Mouse (Mus musculus) kidney, embryonic 16.5 days (tissue): ENCODE data around the gene Gm17349. TPM values are rescaled to one million over a fixed set of nuclear protein-coding genes. Genes with fewer than 3 reads are reported as not detected.
A peak's percentile ranks its signal among the peaks of the same experiment; 100 is the strongest.

Experiments
- ATAC-seq: fragments of 200-750 bp; cut with Nextera tagmentation; 2 replicates; pipeline ENCODE4 v1.8.0; 2017; ENCODE audit warnings: moderate TSS enrichment; ENCODE audit not compliant: low FRiP score, low TSS enrichment
- H3K27ac ChIP-seq: fragments of 300-500 bp; sonication (generic); 2 replicates; pipeline ENCODE4 v1.5.1; 2014; ENCODE audit warnings: low read length
- H3K27me3 ChIP-seq: fragments of 300-500 bp; sonication (generic); 2 replicates; pipeline ENCODE4 v1.6.1; 2014; ENCODE audit warnings: low read length, control low read depth, mixed read lengths; ENCODE audit not compliant: insufficient read depth
- H3K36me3 ChIP-seq: fragments of 300-500 bp; sonication (generic); 2 replicates; pipeline ENCODE4 v1.6.1; 2014; ENCODE audit warnings: low read length, control low read depth, mixed read lengths; ENCODE audit not compliant: insufficient read depth
- H3K4me1 ChIP-seq: fragments of 300-500 bp; sonication (generic); 2 replicates; pipeline ENCODE4 v1.6.1; 2014; ENCODE audit warnings: low read length, control low read depth, mixed read lengths; ENCODE audit not compliant: insufficient read depth
- H3K4me2 ChIP-seq: fragments of 300-500 bp; sonication (generic); replicated peaks from 2 replicates; pipeline ENCODE4 v1.6.1; 2014; ENCODE audit warnings: low read depth, low read length
- H3K4me3 ChIP-seq: fragments of 300-500 bp; sonication (generic); 2 replicates; pipeline ENCODE4 v1.5.1; 2014; ENCODE audit warnings: mild to moderate bottlenecking, low read length
- H3K9ac ChIP-seq: fragments of 300-500 bp; sonication (generic); replicated peaks from 2 replicates; pipeline ENCODE4 v1.6.1; 2014; ENCODE audit warnings: low read length
- H3K9me3 ChIP-seq: fragments of 300-500 bp; sonication (generic); 2 replicates; pipeline ENCODE4 v1.6.1; 2016; ENCODE audit warnings: low read length, control low read depth
- WGBS: fragments of 180-500 bp; shearing (Covaris S2); extraction: QIAGEN DNeasy Blood & Tissue Kit; methylation state at CpG from one replicate; pipeline ENCODE4 v1.1.7; 2014; 5-methylcytosine and 5-hydroxymethylcytosine counted together
- polyA plus RNA-seq: library from polyadenylated mRNA; unstranded; fragments of >200 nt; fragmentation: Nextera tagmentation; extraction: Ambion mirVana; gene quantifications from 2 replicates; pipeline ENCODE4 v1.2.1, GENCODE M21; 2015

Gene Gm17349
- polyA plus RNA-seq, 1 experiment from 2014 or later: not detected

DNA sequence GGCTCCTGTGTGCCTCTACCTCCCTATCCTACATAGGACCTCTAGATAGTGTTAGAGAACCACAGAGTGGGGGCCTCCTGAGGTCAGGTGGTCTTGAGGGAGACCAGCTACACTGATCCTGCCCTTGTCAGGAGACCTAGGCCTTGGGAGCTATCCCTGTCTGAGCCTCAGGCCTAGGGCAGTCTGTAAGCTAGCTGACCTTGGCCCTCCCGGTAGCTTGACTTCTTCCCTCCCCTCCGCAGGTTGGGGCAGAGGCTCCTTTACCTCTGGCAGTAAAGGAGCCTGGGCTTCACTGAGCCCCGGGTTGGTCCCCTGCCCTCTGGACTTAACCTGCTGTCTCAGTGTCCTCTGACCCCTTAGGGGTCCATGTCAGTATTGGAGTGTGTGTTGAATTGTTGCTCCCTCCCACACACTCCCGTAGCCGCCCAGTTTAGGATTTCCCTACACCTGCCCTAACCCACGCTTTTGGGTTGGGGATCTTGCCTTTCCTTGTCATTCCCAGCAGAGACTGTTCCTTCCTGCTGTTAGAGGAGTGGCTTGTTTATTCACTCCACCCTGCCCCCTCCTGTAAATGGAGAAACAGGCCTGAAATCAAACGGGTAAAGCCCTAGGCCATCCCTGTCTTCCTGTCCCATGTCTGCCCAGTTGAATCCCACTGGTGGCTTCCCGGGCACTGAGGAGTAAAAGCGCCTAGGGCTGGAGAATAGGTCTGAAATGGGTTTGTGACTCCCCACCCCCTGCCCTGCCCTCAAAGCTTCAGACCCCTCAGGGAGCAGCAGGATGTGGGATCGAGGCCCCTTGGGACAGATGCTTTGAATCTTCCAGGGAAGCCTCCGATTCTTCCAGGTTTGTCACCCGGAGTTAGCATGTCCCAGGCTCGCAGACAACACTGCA is 7.6 kb upstream of the Gm17349 start:
- H3K9ac ChIP-seq: no peak overlapping the region
- no peaks in the 10 kb centered on the region for H3K9me3 ChIP-seq
- no peak overlapping the region for H3K27ac ChIP-seq
- no peak overlapping the region for H3K4me2 ChIP-seq
- 56% methylated on average over 13 of the region's 13 CpGs for WGBS
- peaks cover 62% of the 10 kb centered on the region for H3K36me3 ChIP-seq
- peaks cover 29% of the 10 kb centered on the region for H3K4me1 ChIP-seq
- no peaks in the 10 kb centered on the region for H3K27me3 ChIP-seq
- no peak overlapping the region for H3K4me3 ChIP-seq
- peak; percentile 7; the same call in 1 of the 2 replicates for ATAC-seq

DNA sequence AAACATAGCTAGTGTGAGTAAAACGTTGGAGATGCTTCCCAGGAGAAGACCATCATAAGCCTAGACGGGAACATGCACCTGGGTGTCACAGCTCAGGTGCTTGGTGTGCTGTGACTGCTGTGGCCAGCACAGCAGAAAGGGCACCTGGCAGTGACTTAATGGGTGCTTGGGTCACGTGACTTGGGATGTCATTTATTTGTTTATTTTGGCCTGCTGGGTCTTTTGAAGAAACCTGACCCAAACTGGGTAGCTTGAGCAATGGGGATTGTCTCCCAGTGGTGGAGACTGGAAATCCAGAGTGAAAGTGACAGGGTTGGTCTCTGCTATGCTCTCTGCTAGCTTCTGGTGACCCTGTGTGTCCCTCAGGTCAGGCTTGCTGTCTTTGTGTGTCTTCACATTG is 6.2 kb upstream of the Gm17349 start:
- Histone ChIP-seq H3K4me3 (no peak overlapping the region), H3K4me1 (peaks cover 16% of the 10 kb centered on the region), H3K9ac (no peak overlapping the region), H3K27ac (no peak overlapping the region), H3K4me2 (no peak overlapping the region), H3K36me3 (peaks cover 72% of the 10 kb centered on the region), H3K27me3 (no peaks in the 10 kb centered on the region), H3K9me3 (no peaks in the 10 kb centered on the region)
- ATAC-seq: no peak
- 47% methylated on average over 3 of the region's 3 CpGs for WGBS

DNA sequence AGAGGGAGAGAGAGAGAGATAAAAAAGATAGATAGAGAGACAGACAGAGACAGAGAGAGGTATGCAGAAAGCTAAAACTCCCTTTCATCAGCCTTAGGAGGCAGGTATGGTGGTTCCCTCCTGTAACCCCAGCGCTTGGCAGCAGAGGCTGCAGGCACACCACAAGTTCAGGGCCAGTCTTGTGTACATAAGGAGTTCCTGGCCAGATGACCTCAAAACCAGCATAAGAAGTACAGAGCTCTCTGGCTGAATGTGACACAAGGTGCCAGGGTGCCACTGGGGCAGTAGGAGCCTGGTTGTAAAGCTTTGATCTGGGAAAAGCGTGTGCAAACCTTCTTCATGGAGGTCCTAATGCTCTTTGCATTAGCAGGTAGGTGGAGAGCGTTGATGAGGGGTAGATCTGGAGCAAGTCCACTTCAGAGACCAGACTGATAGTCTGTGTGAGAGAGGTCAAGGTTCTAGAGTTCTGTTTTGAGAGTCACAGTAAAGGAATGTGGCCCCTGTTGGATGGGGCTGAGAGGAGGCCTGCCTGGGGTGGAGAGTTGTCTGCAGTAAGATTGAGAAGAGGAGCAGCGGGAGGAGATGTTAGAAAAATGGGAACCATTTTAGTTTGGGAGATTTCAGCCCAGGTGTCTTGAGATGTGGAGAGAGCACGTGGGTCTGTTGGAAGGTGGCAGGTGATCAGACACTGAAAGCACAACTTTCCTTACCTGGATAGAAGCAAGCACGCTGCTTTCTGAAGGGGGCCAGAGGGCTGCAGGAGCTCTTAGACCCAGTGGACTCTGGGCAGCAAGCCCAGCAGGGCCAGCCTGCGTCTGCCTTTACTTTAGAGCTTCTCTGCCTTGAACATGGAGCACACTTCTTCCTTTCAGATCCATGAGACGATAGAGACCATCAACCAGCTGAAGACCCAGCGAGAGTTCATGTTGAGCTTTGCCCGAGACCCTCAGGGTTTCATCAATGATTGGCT is 5.2 kb upstream of the Gm17349 start:
- Histone ChIP-seq H3K27ac (no peak overlapping the region), H3K9ac (no peak overlapping the region), H3K4me3 (no peak overlapping the region), H3K9me3 (no peaks in the 10 kb centered on the region), H3K4me1 (peaks cover 6% of the 10 kb centered on the region), H3K36me3 (peaks cover 75% of the 10 kb centered on the region), H3K27me3 (no peaks in the 10 kb centered on the region), H3K4me2 (no peak overlapping the region)
- 90% methylated on average over 10 of the region's 10 CpGs for WGBS
- ATAC-seq: no peak

DNA sequence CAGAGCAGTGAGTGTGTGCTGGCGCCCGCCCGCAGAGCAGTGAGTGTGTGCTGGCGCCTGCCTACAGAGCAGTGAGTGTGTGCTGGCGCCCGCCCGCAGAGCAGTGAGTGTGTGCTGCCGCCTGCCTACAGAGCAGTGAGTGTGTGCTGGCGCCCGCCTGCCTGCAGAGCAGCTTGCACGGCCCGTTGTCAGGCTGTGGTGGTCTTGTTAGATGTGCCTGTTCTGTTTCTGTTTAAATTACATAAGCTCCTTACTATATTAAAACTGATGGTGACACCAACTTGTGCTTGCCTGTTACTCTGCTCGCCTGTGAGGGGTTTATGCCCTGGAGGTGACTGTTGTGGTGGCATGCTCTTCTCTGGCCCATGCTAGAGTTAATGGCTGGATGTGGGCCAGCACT is 2.9 kb upstream of the Gm17349 start:
- 96% methylated on average over 13 of the region's 13 CpGs for WGBS
- Histone ChIP-seq H3K27me3 (no peaks in the 10 kb centered on the region), H3K9ac (no peak overlapping the region), H3K36me3 (peaks cover 77% of the 10 kb centered on the region), H3K4me1 (peaks cover 18% of the 10 kb centered on the region), H3K27ac (no peak overlapping the region), H3K4me2 (no peak overlapping the region), H3K4me3 (no peak overlapping the region), H3K9me3 (no peaks in the 10 kb centered on the region)
- ATAC-seq: no peak

DNA sequence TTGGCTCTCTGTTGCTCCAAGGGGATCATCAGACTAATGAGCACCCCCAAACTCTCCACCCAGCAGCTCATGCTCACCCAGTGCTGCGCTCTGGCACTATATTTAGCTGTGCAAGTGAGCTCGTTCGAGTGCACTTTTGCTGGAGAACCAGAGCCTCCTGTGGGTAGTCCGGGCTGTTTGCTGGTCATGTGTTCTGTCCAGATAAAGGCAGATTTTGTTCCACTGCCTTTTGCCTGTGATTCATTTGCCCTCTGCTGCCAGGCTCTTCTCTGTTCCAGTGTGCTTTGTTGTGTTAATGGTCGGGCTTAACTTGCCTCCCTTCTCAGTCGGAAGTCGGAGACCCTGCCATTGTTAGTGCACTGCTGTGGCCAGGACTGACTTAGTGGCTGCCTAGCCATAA is 409 bp downstream of the Gm17349 start:
- ATAC-seq: no peak
- no peak overlapping the region for H3K9ac ChIP-seq
- H3K27ac ChIP-seq: peak overlapping the region; percentile 73
- H3K27me3 ChIP-seq: no peaks in the 10 kb centered on the region
- no peak overlapping the region for H3K4me2 ChIP-seq
- H3K4me3 ChIP-seq: no peak overlapping the region
- no peaks in the 10 kb centered on the region for H3K9me3 ChIP-seq
- peaks cover 45% of the 10 kb centered on the region for H3K36me3 ChIP-seq
- H3K4me1 ChIP-seq: peaks cover 29% of the 10 kb centered on the region
- WGBS: 74% methylated on average over 7 of the region's 7 CpGs

DNA sequence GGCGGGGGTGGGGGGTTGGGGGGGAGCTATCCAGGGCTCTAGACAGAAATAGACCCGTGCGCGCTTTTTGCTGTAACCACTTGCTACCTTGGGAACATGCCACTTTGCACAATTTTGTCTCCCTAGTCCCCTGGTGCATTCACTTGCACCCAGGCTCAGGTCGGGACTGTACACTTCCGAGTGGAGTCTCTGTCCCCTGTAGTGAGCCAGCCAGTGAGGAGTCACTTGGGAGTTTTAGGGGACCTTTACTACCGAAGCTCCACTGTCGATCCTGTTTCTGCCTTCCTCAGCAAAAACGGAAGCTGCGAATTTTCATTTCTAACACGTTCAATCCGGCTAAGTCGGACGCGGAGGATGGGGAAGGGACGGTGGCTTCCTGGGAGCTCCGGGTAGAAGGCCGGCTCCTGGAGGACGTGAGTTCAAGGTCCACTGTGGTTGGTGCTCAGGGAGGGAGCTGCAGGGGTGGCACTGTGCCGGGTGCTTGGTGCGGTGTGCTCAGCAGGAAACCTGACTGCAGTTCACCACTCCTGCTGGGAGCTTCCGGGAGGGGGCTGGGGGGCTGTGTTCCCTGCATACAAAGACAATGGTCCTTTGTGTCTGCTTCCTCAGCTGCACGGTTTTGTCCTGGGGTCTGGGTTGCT is 1.1 kb downstream of the Gm17349 start:
- H3K4me2 ChIP-seq: peak overlapping the region; percentile 59

DNA sequence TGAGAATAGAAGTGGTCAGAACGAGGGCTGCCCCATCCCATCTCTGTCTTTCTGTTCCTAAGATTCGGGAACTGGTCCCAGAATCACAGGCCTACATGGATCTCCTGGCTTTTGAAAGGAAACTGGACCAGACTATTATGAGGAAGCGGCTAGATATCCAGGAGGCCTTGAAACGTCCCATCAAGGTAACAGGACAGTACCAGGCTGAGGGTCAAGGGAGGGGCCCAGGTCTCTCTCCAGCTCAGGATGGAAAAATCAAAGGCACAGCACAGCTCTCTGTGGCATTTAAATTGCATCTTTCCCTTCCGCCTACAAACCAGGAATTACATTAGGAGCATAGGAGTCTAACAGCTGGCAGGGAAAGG is 1.6 kb downstream of the Gm17349 start:
- Histone ChIP-seq H3K9ac (peak overlapping the region; percentile 39), H3K4me3 (no peak overlapping the region), H3K4me2 (peak overlapping the region; percentile 59), H3K27me3 (no peaks in the 10 kb centered on the region), H3K36me3 (peaks cover 34% of the 10 kb centered on the region), H3K27ac (peak overlapping the region; percentile 73), H3K9me3 (no peaks in the 10 kb centered on the region), H3K4me1 (peaks cover 31% of the 10 kb centered on the region)
- ATAC-seq: no peak
- 66% methylated on average over 5 of the region's 5 CpGs for WGBS

More for the DNA sequence above, 1.1 kb downstream of the Gm17349 start:
- ATAC-seq: no peak
- peak overlapping the region; percentile 39 for H3K9ac ChIP-seq
- whole genome bisulfite sequencing: 45% methylated on average over 23 of the region's 23 CpGs
- H3K4me3 ChIP-seq: no peak overlapping the region; the same call in 1 of the 2 replicates
- H3K4me1 ChIP-seq: peaks cover 29% of the 10 kb centered on the region
- H3K27me3 ChIP-seq: no peaks in the 10 kb centered on the region
- no peaks in the 10 kb centered on the region for H3K9me3 ChIP-seq
- H3K36me3 ChIP-seq: peaks cover 38% of the 10 kb centered on the region
- H3K27ac ChIP-seq: peak overlapping the region; percentile 73

DNA sequence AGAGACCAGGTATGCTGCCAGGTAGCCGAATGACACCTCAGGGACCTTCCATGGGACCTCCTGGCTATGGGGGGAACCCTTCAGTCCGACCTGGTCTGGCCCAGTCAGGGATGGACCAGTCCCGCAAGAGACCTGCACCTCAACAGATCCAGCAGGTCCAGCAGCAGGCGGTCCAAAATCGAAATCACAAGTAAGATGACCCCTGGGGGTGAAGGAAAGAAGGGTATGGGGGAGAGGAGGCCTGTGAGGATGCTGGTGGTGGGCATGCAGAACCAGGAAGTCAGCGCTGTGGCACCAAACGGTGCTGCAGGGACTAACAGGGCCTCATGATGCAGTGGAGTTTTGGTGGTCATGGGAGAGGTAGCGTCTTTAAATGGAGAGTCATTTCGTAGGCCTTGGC is 2.2 kb downstream of the Gm17349 start:
- H3K27me3 ChIP-seq: no peaks in the 10 kb centered on the region
- WGBS: 61% methylated on average over 9 of the region's 9 CpGs
- H3K4me2 ChIP-seq: peak overlapping the region; percentile 59
- H3K4me1 ChIP-seq: peaks cover 32% of the 10 kb centered on the region
- peak overlapping the region; percentile 99 for H3K9ac ChIP-seq
- H3K9me3 ChIP-seq: no peaks in the 10 kb centered on the region
- no peak for ATAC-seq
- H3K36me3 ChIP-seq: peaks cover 28% of the 10 kb centered on the region
- peak overlapping the region; percentile 90 for H3K4me3 ChIP-seq
- peak overlapping the region; percentile 97 for H3K27ac ChIP-seq

DNA sequence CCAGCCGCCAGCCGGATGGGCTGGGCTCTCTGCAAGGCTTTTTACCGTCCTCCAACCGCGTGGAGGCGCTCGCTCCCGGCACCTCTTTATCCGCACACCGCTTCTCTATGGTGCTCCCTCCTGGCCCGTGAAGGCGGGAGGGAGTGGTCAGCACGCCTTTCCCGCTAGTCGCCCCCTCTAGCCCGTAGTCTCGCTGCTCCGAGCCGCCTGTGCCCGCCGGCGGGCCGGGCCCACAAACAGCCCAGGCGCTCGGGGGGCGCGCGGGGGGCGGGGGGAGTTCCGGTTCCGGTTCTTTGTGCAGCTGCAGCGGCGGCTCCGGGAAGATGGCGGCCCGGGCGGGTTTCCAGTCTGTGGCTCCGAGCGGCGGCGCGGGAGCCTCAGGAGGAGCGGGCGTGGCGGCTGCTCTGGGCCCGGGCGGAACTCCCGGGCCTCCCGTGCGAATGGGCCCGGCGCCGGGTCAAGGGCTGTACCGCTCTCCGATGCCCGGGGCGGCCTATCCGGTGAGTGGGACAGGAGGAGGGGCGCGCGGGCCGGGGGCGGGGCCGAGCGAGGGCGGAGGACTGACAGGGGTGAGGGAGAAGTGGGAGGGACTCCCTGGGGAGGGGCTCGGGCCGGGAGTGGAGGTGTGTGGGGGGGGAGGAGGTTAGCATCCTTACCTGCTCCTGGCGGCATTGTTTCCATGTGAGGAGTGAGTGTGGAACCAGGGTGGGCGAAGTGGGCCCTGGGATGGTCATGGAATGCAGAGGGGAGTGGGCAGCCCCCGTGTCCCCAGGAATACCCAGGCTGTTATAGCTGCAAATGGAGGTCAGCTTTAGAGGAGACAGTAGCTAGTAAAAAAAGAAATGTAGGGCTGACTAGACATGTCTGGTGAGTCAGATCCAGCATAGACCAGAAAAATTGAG is 3.0 kb downstream of the Gm17349 start, which contains the start of gene Smarcd1:
Gene Smarcd1, plus strand, starts transcription at position 131 of the 902 bp plus-strand sequence.
- Histone ChIP-seq H3K4me2 (peak within 1 kb of the TSS; percentile 59), H3K9me3 (no peaks in the 10 kb centered on the region), H3K4me1 (peaks cover 32% of the 10 kb centered on the region), H3K36me3 (peaks cover 20% of the 10 kb centered on the region), H3K9ac (peak within 1 kb of the TSS; percentile 99), H3K27ac (peak within 1 kb of the TSS; percentile 97), H3K27me3 (no peaks in the 10 kb centered on the region), H3K4me3 (peak within 1 kb of the TSS; percentile 90)
- WGBS: under 1% methylated on average over 62 of the region's 71 CpGs
- peak; percentile 94 for ATAC-seq
